Mouse (Mus musculus) layer of hippocampus, adult 9-10 months (tissue): ENCODE results near the gene Anapc16.

ENCODE experiments used
- DNase-seq: peaks from one replicate; pipeline ENCODE4 v3.0.0; 2022; ENCODE audit warnings: low spot score

Anapc16 gene

DNA sequence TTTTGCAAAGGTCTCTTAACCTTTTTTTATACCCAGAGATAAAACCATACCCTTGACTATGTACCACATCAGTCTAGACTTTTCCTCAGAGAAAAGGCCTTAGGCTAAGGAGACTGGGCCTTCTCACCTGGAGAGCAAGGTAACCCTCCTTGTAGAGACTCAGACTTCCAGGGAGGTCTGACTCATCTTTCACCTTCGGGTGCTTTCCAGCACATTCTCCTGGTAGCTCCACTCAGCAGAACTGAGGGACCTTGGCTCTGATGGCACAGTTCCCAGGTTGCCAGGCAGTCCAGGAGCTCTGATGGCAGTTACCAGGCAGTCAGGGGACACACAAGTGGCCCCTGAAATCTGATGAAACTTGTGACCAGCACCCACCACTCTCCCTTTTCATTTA, 53.7 kb downstream of the Anapc16 start:
- DNase-seq = no peak

GRCm38 (mm10) chr10:59948363-59949254, 54.3 kb downstream of the Anapc16 start:
- no peak for DNase-seq

DNA sequence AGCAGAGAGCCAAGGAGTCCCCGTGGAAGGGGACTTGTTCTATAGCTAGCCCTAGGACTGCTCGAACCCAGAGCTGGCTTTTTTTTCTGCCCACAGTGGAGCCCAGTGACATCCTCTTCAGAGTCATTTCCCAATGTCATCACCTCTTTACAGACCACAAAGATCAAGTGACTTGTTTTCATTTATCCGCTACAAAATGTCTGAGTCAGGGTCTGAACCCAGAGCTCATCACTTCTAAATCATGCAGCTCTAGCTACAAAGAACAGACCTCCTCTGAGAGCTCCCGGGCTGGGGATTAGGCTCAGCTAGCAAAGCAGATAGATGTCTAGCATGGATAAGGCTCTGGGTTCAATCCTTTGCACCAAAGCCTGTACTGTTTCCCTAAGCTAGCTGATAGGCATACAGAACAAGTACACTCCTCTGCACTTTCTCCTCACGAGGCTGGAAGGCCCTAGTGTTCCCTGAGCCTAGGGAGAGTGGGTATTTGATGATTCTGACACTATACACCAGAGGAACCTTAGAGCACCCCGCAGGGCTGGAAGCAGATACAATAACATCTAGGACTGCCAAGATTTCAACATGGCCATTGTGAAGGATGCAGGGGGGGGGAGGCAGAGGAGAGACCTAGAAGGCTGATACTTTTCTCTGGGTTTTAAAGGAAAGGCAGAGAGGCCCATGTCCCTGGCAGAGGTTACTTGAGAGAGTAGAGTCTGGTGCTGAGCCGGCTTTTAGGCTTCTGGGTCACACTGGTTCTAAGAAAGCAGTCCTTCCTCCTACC, 55.5 kb downstream of the Anapc16 start:
- no peak for DNase-seq

GRCm38 (mm10) chr10:59946362-59946761, 56.6 kb downstream of the Anapc16 start:
- DNase-seq = no peak

DNA sequence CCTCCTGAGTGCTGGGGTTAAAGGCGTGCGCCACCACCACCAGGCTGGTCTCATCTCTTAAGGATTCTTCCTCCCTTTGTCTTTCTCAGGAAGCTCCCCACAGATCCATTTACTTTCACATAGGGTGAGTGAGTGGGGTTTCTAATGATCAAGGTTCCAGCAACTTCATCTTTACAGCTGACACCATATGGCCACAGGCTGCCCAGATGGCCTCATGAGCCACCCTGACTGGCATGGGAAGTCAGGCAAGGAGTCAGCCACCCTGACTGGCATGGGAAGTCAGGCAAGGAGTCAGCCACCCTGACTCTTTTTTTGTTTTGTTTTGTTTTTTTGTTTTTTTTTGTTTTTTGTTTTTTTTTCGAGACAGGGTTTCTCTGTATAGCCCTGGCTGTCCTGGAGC, 57.5 kb downstream of the Anapc16 start:
- no peak for DNase-seq

DNA sequence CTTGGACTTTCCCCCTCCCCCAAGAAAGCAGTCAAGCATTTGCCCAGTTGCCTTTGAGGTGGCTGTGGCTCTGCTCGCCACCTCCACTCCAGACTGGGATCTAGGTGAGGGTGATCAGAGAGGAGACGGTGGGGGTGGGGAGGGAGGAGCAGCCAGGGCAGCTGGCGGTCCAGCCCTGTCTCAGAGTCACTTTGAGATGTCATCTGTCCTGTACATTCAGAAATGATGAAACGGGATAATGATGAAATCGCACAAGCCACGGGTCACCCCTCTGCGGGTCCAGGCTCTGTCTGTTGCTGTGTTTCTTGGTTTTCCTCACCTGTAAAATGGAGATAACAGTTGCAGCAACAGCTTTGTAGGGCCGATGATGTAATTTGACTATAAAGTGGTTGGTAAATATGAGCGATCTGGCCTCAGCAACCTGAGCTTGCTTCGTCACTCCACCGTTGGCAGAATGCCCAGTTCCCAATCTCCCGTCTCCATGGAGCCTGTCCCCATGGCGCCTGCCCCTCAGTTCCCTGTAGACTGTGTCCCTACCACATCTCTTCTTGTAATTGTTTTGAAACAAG, 59.4 kb downstream of the Anapc16 start:
- DNase-seq = no peak

DNA sequence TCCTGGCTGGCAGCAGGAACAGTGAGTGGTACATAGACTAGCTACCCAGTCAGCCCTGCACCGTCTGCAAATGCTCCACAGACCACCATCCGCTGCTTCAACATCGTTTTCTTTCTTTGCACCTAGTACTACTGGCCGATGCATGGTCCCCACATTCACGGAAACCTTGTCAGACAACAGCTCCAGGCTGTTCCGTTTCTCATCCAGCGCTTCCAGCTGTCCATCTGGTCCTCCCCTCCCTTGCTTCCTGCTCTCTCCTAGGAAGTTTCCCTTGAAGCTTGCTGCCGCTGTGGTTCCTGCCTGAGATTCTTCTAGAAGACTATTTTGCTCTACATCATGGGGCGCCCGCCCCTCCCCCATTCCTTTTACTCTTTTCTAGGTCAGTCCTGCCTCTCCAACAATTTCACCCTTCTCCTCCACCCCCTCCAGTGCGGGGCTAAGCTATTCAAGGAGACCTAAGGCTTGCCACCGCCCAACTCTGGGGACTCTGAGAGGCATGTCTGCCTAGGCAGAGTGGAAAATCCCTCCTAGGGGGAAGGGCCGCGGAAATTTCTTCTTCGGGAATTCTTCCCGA, 60.0 kb downstream of the Anapc16 start:
- no peak for DNase-seq

- no peak for DNase-seq
Measured at GRCm38 (mm10) chr10:59942281-59942846, 60.6 kb downstream of the Anapc16 start.

DNA sequence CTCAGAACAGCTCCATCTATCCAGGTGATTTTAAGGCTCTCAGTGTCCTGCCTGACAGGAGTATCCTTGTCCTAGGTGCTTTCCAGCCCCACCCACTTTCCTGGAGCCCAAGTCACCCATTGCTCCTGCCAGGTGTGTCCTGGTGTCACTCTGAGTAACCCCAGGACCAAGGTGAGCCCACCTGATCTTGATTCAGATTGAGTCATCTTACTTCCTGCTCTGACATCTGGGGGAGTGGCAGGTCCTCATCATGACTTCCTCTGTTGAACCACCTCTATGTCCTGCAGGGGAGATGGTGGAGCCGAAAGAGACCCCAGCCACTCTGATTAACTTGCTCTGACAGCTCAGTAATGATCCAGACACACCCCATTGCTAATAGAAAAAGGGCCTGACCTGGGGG, 63.9 kb downstream of the Anapc16 start:
- DNase-seq = no peak

- DNase-seq = no peak
Measured at GRCm38 (mm10) chr10:59938662-59939061, 64.3 kb downstream of the Anapc16 start.
